Mouse (Mus musculus) embryonic facial prominence, embryonic 11.5 days (tissue): Measurements from ENCODE around the gene Dok1. TPM values are rescaled to one million over a fixed set of nuclear protein-coding genes. Genes with fewer than 3 reads are reported as not detected.
A peak's percentile ranks its signal among the peaks of the same experiment; 100 is the strongest.

Experiments
- ATAC-seq: fragments of 200-750 bp; cut with Nextera tagmentation; replicated peaks from 2 replicates; pipeline ENCODE4 v1.8.0; 2017; ENCODE audit warnings: low read depth; ENCODE audit not compliant: insufficient number of reproducible peaks, low FRiP score, low TSS enrichment
- DNase-seq: peaks from one replicate; pipeline ENCODE4 v3.0.0-alpha.2; 2015; ENCODE audit warnings: low spot score
- H3K27ac ChIP-seq: fragments of 300-500 bp; sonication (generic); replicated peaks from 2 replicates; pipeline ENCODE4 v1.5.1; 2014; ENCODE audit warnings: mild to moderate bottlenecking, low read depth, low read length, control low read depth
- H3K27me3 ChIP-seq: fragments of 300-500 bp; sonication (generic); 2 replicates; pipeline ENCODE4 v1.6.1; 2014; ENCODE audit warnings: mild to moderate bottlenecking, low read length, moderate library complexity, mixed read lengths; ENCODE audit not compliant: control insufficient read depth, insufficient read depth
- H3K36me3 ChIP-seq: fragments of 300-500 bp; sonication (generic); replicated peaks from 2 replicates; pipeline ENCODE4 v1.6.1; 2014; ENCODE audit warnings: low read depth, mild to moderate bottlenecking, low read length, moderate library complexity, mixed read lengths; ENCODE audit not compliant: control insufficient read depth, insufficient read depth
- H3K4me1 ChIP-seq: fragments of 300-500 bp; sonication (generic); 2 replicates; pipeline ENCODE4 v1.6.1; 2014; ENCODE audit warnings: low read length, mixed read lengths; ENCODE audit not compliant: control insufficient read depth, insufficient read depth
- H3K4me2 ChIP-seq: fragments of 300-500 bp; sonication (generic); 2 replicates; pipeline ENCODE4 v1.6.1; 2014; ENCODE audit warnings: low read depth, mild to moderate bottlenecking, control low read depth, low read length, moderate library complexity
- H3K4me3 ChIP-seq: fragments of 300-500 bp; sonication (generic); 2 replicates; pipeline ENCODE4 v1.5.1; 2014; ENCODE audit warnings: low read depth, low read length, control low read depth
- H3K9ac ChIP-seq: fragments of 300-500 bp; sonication (generic); replicated peaks from 2 replicates; pipeline ENCODE4 v1.6.1; 2014; ENCODE audit warnings: mild to moderate bottlenecking, control low read depth, low read length
- H3K9me3 ChIP-seq: fragments of 300-500 bp; sonication (generic); replicated peaks from 2 replicates; pipeline ENCODE4 v1.6.1; 2016; ENCODE audit warnings: mild to moderate bottlenecking, low read length, inconsistent platforms, mixed read lengths; ENCODE audit not compliant: control insufficient read depth
- WGBS: fragments of 180-500 bp; shearing (Covaris S2); extraction: QIAGEN DNeasy Blood & Tissue Kit; methylation state at CpG from one replicate; pipeline ENCODE4 v1.1.7; 2014; 5-methylcytosine and 5-hydroxymethylcytosine counted together
- polyA plus RNA-seq: library from polyadenylated mRNA; unstranded; fragments of >200 nt; fragmentation: Nextera tagmentation; extraction: Ambion mirVana; gene quantifications from 2 replicates; pipeline ENCODE4 v1.2.1, GENCODE M21; 2014

Dok1 gene
- polyA plus RNA-seq, result 5.4 and 8.2 TPM in 2 replicates

DNA sequence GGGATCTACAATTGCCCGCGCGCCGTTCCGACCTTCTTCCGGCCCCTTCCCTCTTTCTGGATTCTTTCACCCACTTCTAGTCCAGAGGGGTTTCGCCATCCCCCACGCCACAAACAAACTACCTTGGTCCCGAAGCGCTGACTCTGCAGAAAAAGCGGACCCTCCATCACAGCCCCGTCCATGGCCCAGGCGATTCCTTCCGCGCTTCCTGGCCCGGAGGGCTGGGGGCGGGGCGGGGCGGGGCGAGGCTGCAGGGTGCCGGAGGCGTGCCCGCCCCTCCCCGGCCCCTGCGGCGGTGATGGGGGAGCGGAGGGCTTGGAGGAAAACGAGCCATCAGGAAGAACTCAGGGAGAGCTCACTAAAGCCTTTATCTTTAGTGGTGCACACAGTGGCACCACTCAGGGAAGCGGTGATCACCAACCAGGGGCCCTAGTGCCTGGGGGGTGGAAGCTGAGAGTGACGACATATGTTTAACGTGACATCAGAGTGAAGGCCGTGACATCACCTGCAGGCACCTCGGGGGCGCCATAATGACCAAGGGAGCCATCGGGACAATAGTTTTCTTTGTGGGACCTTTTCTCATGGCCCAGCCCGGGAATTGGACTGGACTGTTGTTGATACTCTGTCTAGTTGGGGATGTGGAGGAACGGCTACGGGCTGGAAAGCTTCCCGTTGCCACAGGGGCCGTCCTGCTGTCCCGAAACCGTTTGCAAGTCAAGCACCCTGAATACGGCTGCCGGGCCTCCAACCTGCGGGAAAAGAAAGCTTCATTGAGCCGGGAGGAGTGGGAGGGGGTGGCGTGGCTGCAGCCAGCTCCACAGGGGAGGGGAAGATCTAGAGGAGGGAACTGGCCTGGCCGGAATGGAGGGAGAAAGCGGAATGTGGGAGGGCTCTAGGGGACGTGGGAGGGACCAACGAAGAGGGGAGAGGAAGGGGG is at the start of gene Dok1, which contains the start of gene Loxl3:
TSS of gene Dok1 (minus strand) at position 223 of the 937 bp plus-strand sequence.
TSS of gene Loxl3 (plus strand) at position 925 of the 937 bp plus-strand sequence.
- H3K27me3 ChIP-seq, result peaks cover 23% of the 10 kb centered on the region
- DNase-seq, result peak; percentile 81
- no peaks in the 10 kb centered on the region for H3K9me3 ChIP-seq
- peak within 1 kb of the TSS; percentile 51 for H3K4me3 ChIP-seq
- H3K4me2 ChIP-seq, result peak within 1 kb of the TSS; percentile 85
- H3K9ac ChIP-seq, result peak within 1 kb of the TSS; percentile 58
- H3K27ac ChIP-seq, result peak within 1 kb of the TSS; percentile 54; the same call in 1 of the 2 replicates
- H3K36me3 ChIP-seq, result no peaks in the 10 kb centered on the region
- under 1% methylated on average over 50 of the region's 51 CpGs for WGBS
- peak; percentile 72 for ATAC-seq
- H3K4me1 ChIP-seq, result no peaks in the 10 kb centered on the region

DNA sequence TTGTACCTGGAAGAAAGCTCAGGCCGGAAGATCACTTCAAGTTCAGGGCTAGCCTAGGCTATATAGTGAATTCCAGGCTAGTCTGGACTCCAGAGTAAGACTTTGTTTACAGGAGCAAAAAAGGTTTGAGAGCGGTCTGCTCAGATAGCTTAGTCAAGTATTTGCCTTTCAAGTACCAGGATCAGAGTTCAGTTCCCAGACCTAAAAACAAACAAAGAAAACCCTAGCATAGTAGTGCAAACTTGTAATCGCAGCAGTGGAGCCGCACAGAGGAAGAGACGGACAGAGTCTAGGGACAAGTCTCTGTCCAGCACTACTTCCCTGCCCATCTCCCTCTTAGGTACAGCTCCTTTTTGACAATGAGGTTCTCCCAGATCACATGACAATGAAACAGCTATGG is 46.9 kb upstream of the Dok1 start:
- Histone ChIP-seq H3K36me3 (no peaks in the 10 kb centered on the region), H3K9ac (no peak overlapping the region), H3K27ac (no peak overlapping the region), H3K27me3 (peaks cover 26% of the 10 kb centered on the region), H3K4me3 (no peak overlapping the region), H3K4me2 (no peak overlapping the region), H3K9me3 (no peaks in the 10 kb centered on the region), H3K4me1 (peaks cover 8% of the 10 kb centered on the region)
- ATAC-seq (no peak), DNase-seq (no peak)
- 94% methylated on average over 5 of the region's 5 CpGs for WGBS

DNA sequence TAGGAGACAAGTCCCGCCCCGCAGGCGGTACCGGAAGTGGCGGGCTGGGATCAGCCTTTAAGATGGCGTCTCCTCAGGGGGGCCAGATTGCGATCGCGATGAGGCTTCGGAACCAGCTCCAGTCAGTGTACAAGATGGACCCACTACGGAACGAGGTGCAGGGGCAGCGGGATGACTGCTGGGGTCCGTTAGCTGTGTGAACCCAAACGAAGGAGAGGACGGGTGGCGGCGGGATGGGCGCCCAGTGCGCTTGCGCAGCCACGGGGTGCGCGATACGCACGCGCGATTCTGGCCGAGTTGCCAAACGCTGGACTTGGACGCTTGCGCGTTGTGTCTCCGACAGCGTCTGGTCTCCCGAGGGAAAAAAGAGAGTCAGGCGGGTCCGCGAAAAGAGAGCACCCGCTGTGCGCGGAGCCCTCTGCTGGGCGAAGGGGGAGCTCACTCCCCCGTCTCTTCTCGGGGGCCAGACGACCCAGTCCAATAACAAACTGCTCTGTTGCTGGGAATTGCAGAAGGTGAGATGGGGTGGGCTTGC is 45.1 kb upstream of the Dok1 start:
- Histone ChIP-seq H3K4me3 (peak overlapping the region; percentile 45), H3K36me3 (no peaks in the 10 kb centered on the region), H3K9me3 (no peaks in the 10 kb centered on the region), H3K4me2 (peak overlapping the region; percentile 65), H3K27ac (peak overlapping the region; percentile 71), H3K9ac (peak overlapping the region; percentile 63), H3K27me3 (peaks cover 18% of the 10 kb centered on the region), H3K4me1 (no peaks in the 10 kb centered on the region)
- ATAC-seq, result peak; percentile 82
- peak; percentile 93 for DNase-seq
- 0% methylated on average over 38 of the region's 46 CpGs for WGBS

DNA sequence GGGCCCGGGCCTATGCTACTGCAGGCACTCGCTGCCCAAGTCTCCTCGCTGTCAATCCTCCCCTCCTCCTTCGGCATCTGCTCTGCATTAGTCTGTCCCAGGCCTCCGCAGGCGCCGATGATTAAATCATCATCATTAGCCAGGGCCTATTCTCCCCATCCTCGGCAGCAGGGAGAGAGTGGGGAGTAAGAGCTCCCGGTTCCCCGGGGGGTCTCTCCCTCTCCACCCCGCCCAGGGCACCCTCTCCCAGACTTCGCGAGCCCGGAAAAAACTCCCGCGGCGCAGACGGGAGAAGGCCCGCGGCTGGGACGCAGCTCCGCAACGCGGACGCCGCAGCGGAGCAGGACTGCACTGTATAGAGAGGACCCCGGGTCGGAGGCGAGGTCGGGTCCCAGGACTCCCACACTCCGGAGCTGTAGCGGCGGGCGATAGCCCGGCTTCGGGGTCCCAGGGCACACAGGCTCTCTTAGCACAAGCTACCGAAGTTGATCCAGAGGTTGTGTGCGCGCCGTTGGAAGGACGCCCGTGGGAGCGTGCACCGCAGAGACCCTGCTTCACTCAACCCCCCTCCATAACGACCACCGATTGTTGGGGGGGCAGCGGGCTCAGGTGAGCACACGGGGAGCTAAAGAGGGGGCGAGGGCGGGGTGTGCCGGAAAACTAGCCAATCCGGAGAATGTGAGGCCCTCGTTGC is 44.5 kb upstream of the Dok1 start, which contains the start of gene Pcgf1:
TSS of gene Pcgf1 (plus strand) at position 240 of the 694 bp plus-strand sequence.
- Histone ChIP-seq H3K4me2 (peak within 1 kb of the TSS; percentile 75), H3K9me3 (no peaks in the 10 kb centered on the region), H3K27me3 (peaks cover 14% of the 10 kb centered on the region), H3K36me3 (no peaks in the 10 kb centered on the region), H3K9ac (peak within 1 kb of the TSS; percentile 63), H3K4me3 (peak within 1 kb of the TSS; percentile 45), H3K4me1 (no peaks in the 10 kb centered on the region), H3K27ac (peak within 1 kb of the TSS; percentile 71)
- DNase-seq (peak; percentile 100), ATAC-seq (peak; percentile 84)
- WGBS, result under 1% methylated on average over 54 of the region's 54 CpGs

DNA sequence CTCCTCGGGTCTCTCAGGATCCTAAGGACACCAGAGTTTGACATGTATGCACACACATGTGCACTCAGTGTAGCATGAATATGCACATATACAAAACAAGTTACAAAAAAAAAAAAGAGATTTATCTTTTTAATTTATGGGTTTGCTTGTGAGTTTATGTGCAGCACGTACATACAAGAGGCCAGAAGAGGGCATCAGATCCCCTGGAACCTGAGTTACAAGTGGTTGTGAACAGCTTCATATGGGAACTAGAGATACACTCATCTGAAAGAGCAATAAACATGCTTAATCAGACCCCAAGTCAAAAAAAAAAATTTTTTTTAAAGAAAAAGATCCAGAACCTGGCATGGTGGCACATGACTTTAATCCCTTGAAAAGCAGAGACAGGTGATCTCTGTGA is 41.7 kb upstream of the Dok1 start:
- ATAC-seq (no peak), DNase-seq (no peak)
- no peak overlapping the region for H3K27ac ChIP-seq
- H3K9me3 ChIP-seq, result no peaks in the 10 kb centered on the region
- no peak overlapping the region for H3K4me2 ChIP-seq
- 19% methylated on average over 2 of the region's 2 CpGs for WGBS
- H3K9ac ChIP-seq, result no peak overlapping the region
- peaks cover 4% of the 10 kb centered on the region for H3K4me1 ChIP-seq
- no peak overlapping the region for H3K4me3 ChIP-seq
- peaks cover 38% of the 10 kb centered on the region for H3K27me3 ChIP-seq
- H3K36me3 ChIP-seq, result no peaks in the 10 kb centered on the region

DNA sequence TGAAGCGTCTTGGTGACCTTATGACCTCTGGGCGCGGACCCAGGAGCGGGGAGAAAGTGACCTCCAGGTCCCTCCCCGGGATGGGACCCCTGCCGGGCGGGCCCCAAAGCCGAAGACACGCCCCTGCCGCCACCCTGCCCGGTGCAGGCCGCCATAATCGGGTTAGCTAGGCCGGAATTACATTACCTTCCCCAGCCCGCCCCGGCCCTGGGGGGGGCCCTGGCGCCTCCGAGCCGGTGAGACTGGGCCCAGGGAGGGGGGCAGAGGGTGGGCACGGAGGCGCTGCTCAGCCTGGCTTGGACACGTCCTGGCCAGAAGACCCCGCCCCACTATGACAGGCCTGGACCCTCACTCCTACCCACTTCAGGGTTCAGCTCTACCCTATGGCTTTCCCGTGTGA is 37.9 kb upstream of the Dok1 start:
- Histone ChIP-seq H3K9me3 (no peaks in the 10 kb centered on the region), H3K9ac (peak overlapping the region; percentile 13; the same call in 1 of the 2 replicates), H3K4me1 (peaks cover 6% of the 10 kb centered on the region), H3K27ac (no peak overlapping the region), H3K4me2 (peak overlapping the region; percentile 33), H3K36me3 (no peaks in the 10 kb centered on the region), H3K27me3 (peaks cover 73% of the 10 kb centered on the region), H3K4me3 (peak overlapping the region; percentile 30)
- WGBS, result under 1% methylated on average over 21 of the region's 24 CpGs
- DNase-seq, result no peak
- peak; percentile 52 for ATAC-seq

DNA sequence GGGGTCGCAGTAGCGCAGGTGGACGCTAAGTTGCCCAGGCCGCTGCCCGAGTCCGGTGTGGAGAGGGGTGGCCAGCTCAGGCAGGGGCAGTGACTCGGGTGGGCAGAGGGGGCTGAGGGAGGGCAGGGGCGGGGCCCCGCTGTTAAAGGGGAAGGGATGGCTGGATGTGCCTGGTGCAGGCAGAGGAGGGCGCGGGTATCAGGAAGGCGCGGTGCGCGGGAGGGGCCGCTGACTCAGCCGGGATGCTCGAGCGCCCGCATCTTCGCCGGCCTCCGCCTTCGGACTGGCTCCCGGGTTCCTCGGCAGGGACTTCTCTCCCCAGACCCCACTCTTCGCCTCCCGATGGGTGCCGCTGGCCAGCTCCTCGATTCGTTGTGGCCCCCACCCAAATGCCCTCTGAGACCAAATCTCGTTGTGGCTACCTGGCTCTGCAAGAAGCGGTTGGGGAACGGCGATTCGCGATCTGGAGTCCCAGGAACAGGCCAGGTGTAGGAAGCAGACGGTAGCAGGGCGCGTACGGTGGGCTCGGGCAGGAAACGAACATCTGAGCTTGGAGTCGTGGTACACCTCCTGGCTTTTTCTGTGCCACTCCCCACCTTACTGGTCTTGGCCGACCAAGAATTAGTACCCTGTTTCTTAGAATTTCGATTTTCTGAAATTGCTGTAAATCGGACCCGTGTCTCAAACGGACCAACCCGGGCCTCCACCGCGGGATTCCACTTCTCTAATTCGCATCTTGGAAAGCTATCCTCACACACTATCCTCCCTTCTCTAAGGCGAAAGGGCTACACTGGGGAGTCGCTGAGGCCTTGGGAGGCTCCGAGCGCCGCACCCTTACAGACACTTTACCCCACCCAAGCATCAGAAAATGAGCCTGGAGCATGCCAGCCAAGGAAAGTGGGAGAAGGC is 37.3 kb upstream of the Dok1 start:
- peak overlapping the region; percentile 46 for H3K4me2 ChIP-seq
- peak overlapping the region; percentile 30 for H3K4me3 ChIP-seq
- DNase-seq (no peak), ATAC-seq (peak; percentile 11; the same call in 1 of the 2 replicates)
- no peaks in the 10 kb centered on the region for H3K9me3 ChIP-seq
- no peaks in the 10 kb centered on the region for H3K36me3 ChIP-seq
- 0 out of 2 replicates have a peak overlapping the region, but pooled peaks have one; percentile 28 for H3K27ac ChIP-seq
- H3K27me3 ChIP-seq, result peaks cover 80% of the 10 kb centered on the region
- H3K9ac ChIP-seq, result peak overlapping the region; percentile 30; the same call in 1 of the 2 replicates
- WGBS, result under 1% methylated on average over 51 of the region's 58 CpGs
- peaks cover 6% of the 10 kb centered on the region for H3K4me1 ChIP-seq
